Mouse (Mus musculus) kidney, adult 2 months (tissue): ENCODE results near the gene Tmigd1.

Source experiments
- CTCF ChIP-seq: fragments of 200-500 bp; conservative IDR thresholded peaks from 2 replicates; pipeline ENCODE4 v1.5.1; 2011; ENCODE audit warnings: low read depth, mild to moderate bottlenecking, control low read depth, low read length, moderate library complexity, mixed read lengths; ENCODE audit not compliant: insufficient read depth, insufficient read length
- POLR2A ChIP-seq: fragments of 200-500 bp; IDR thresholded peaks from one replicate; pipeline ENCODE4 v1.6.1; 2011; ENCODE audit warnings: low read depth, low read length, control low read depth

- no peak for TF ChIP-seq CTCF
- TF ChIP-seq POLR2A, result no peak
Observed at GRCm38 (mm10) chr11:76965703-76966102, 63.7 kb downstream of the Tmigd1 start.
